Mouse (Mus musculus): ENCODE measurements around the gene Zfp108.
"Not testable (repeated sequence)": the region's sequence is repeated elsewhere in the genome, so short reads cannot be mapped to it uniquely, and the experiment has no call there.

GRCm38 (mm10) chr7:24278771-24279170 lies 24.2 kb downstream of the Zfp108 start:
- not testable (repeated sequence) for TF ChIP-seq POLR2A (IDR thresholded peaks at IDR 0.05; ENCODE audit: insufficient read depth, low read length); CTCF (IDR thresholded peaks at IDR 0.05; ENCODE audit: low read depth, low read length)

Measured in ES-Bruce4 (cell line).